Mouse (Mus musculus): ENCODE data around the gene 1700086D15Rik.

Gene 1700086D15Rik

GRCm38 (mm10) chr11:65135251-65135739 is 24.4 kb downstream of the 1700086D15Rik start:
- DNase-seq (ENCODE audit: low spot score in 2 of 2): no peak

GRCm38 (mm10) chr11:65133661-65134060 is 26.0 kb downstream of the 1700086D15Rik start:
- DNase-seq (ENCODE audit: low spot score in 2 of 2): no peak

GRCm38 (mm10) chr11:65129110-65129509 is 30.6 kb downstream of the 1700086D15Rik start:
- no peak for DNase-seq (ENCODE audit: low spot score in 2 of 2)

- no peak for DNase-seq (ENCODE audit: low spot score in 2 of 2)
Measured at GRCm38 (mm10) chr11:65128666-65129065, 31.0 kb downstream of the 1700086D15Rik start.

- DNase-seq (ENCODE audit: low spot score in 2 of 2): no peak
Measured at GRCm38 (mm10) chr11:65126566-65126965, 33.1 kb downstream of the 1700086D15Rik start.

GRCm38 (mm10) chr11:65124913-65125418 is 34.7 kb downstream of the 1700086D15Rik start:
- DNase-seq (ENCODE audit: low spot score in 2 of 2): no peak

- no peak for DNase-seq (ENCODE audit: low spot score in 2 of 2)
Measured at GRCm38 (mm10) chr11:65120276-65120675, 39.4 kb downstream of the 1700086D15Rik start.

GRCm38 (mm10) chr11:65115811-65116210 is 43.9 kb downstream of the 1700086D15Rik start:
- no peak for DNase-seq (ENCODE audit: low spot score in 2 of 2)

- DNase-seq (ENCODE audit: low spot score in 2 of 2): no peak
Measured at GRCm38 (mm10) chr11:65112086-65112485, 47.6 kb downstream of the 1700086D15Rik start.

- no peak for DNase-seq (ENCODE audit: low spot score in 2 of 2)
Measured at GRCm38 (mm10) chr11:65111651-65112050, 48.0 kb downstream of the 1700086D15Rik start.

GRCm38 (mm10) chr11:65110058-65110457 is 49.6 kb downstream of the 1700086D15Rik start:
- no peak for DNase-seq (ENCODE audit: low spot score in 2 of 2)

GRCm38 (mm10) chr11:65107734-65108171 is 51.9 kb downstream of the 1700086D15Rik start:
- no peak for DNase-seq (ENCODE audit: low spot score in 2 of 2)

GRCm38 (mm10) chr11:65107151-65107550 is 52.5 kb downstream of the 1700086D15Rik start:
- no peak for DNase-seq (ENCODE audit: low spot score in 2 of 2)

GRCm38 (mm10) chr11:65104076-65104475 is 55.6 kb downstream of the 1700086D15Rik start:
- DNase-seq (ENCODE audit: low spot score in 2 of 2): no peak
